Mouse (Mus musculus): ENCODE data around the gene Ptprs. TPM values are rescaled to one million over a fixed set of nuclear protein-coding genes. Genes with fewer than 3 reads are reported as not detected.

The Ptprs gene
- polyA plus RNA-seq (2016; fragmentation: Nextera tagmentation; extraction: Ambion mirVana) = 109 and 172 TPM in 2 replicates

- Histone ChIP-seq H3K4me3 (peak within 1 kb of the TSS; percentile 98), H3K9me3 (peaks cover 6% of the 10 kb centered on the region; the same call in 1 of the 2 replicates), H3K4me1 (replicated peaks) (peaks cover 64% of the 10 kb centered on the region), H3K27me3 (ENCODE audit: insufficient read depth, poor library complexity, severe bottlenecking) (peaks cover 72% of the 10 kb centered on the region), H3K36me3 (no peaks in the 10 kb centered on the region), H3K27ac (peak within 1 kb of the TSS; percentile 98)
- under 1% methylated on average over 27 of the region's 27 CpGs for WGBS
- DNase-seq (ENCODE audit: low spot score) = peak; percentile 97
Measured at GRCm38 (mm10) chr17:56476402-56476752, at the start of gene Ptprs. TSS of gene Ptprs (minus strand) at chr17:56476483.

DNA sequence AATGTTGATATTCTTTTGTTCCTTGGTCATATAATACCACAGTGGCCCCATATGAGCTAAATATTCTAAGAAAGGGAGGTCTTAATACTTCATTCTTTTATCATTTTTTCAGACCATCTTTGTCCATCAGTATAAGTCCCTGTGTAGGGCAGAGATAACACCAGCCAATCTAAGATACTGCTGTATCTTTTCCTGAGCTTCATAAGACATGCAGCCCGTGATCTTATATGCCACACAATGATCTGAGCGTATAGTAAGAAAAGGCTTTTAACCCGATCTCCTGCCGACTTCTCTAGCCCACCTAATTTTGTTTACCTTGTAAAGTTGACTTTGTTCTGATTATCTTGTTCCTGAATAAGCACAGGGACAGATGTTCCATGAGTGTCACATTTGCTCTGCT is 48.7 kb upstream of the Ptprs start:
- WGBS = 85% methylated on average over 4 of the region's 4 CpGs
- DNase-seq (ENCODE audit: low spot score) = no peak
- 0 out of 2 replicates have a peak, but pooled peaks cover 5% of the 10 kb centered on the region for H3K27me3 ChIP-seq (ENCODE audit: insufficient read depth, poor library complexity, severe bottlenecking)
- H3K4me1 ChIP-seq (replicated peaks) = no peaks in the 10 kb centered on the region
- H3K27ac ChIP-seq = no peak overlapping the region
- no peak overlapping the region for H3K4me3 ChIP-seq
- H3K9me3 ChIP-seq = no peaks in the 10 kb centered on the region
- H3K36me3 ChIP-seq = no peaks in the 10 kb centered on the region

GRCm38 (mm10) chr17:56522744-56523143 is 46.5 kb upstream of the Ptprs start:
- Histone ChIP-seq H3K4me1 (replicated peaks) (no peaks in the 10 kb centered on the region), H3K27me3 (ENCODE audit: insufficient read depth, poor library complexity, severe bottlenecking) (0 out of 2 replicates have a peak, but pooled peaks cover 5% of the 10 kb centered on the region), H3K4me3 (no peak overlapping the region), H3K36me3 (no peaks in the 10 kb centered on the region), H3K9me3 (no peaks in the 10 kb centered on the region), H3K27ac (no peak overlapping the region)
- no peak for DNase-seq (ENCODE audit: low spot score)
- WGBS = 63% methylated on average over 1 of the region's 1 CpGs

- Histone ChIP-seq H3K9me3 (peaks cover 5% of the 10 kb centered on the region; the same call in 1 of the 2 replicates), H3K27ac (peak overlapping the region; percentile 60; the same call in 1 of the 2 replicates), H3K4me1 (replicated peaks) (peaks cover 30% of the 10 kb centered on the region), H3K27me3 (ENCODE audit: insufficient read depth, poor library complexity, severe bottlenecking) (peaks cover 54% of the 10 kb centered on the region), H3K4me3 (peak overlapping the region; percentile 3; the same call in 1 of the 2 replicates), H3K36me3 (no peaks in the 10 kb centered on the region)
- DNase-seq (ENCODE audit: low spot score) = peak; percentile 25
- WGBS = 13% methylated on average over 13 of the region's 13 CpGs
Measured at GRCm38 (mm10) chr17:56515690-56516410, 39.6 kb upstream of the Ptprs start.

GRCm38 (mm10) chr17:56514916-56515315 is 38.6 kb upstream of the Ptprs start:
- peak overlapping the region; percentile 3; the same call in 1 of the 2 replicates for H3K4me3 ChIP-seq
- peaks cover 5% of the 10 kb centered on the region; the same call in 1 of the 2 replicates for H3K9me3 ChIP-seq
- H3K27ac ChIP-seq = peak overlapping the region; percentile 60; the same call in 1 of the 2 replicates
- no peaks in the 10 kb centered on the region for H3K36me3 ChIP-seq
- peaks cover 64% of the 10 kb centered on the region for H3K27me3 ChIP-seq (ENCODE audit: insufficient read depth, poor library complexity, severe bottlenecking)
- no peak for DNase-seq (ENCODE audit: low spot score)
- H3K4me1 ChIP-seq (replicated peaks) = peaks cover 39% of the 10 kb centered on the region
- WGBS = 51% methylated on average over 12 of the region's 12 CpGs

DNA sequence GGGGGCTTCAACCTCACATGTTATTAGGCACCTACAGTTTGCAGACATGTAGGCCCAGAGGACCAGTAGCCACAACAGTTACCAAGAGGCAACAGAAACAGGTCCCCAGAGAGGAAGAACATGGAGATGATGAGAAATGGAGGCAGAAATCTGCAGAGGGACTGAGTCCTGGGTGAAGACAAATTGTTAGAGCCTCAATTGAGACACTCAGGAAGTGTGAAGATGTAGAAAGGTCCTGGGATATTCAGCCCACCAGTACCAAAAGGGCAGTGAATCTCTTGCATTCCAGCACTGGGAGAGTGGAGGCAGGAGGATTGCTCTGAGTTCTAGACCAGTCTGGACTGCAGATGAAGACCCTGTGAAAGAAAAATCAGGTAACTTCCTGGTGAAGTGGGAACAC is 38.0 kb upstream of the Ptprs start:
- DNase-seq (ENCODE audit: low spot score) = no peak
- no peak overlapping the region for H3K4me3 ChIP-seq
- no peak overlapping the region for H3K27ac ChIP-seq
- H3K9me3 ChIP-seq = peaks cover 5% of the 10 kb centered on the region; the same call in 1 of the 2 replicates
- H3K36me3 ChIP-seq = no peaks in the 10 kb centered on the region
- H3K27me3 ChIP-seq (ENCODE audit: insufficient read depth, poor library complexity, severe bottlenecking) = peaks cover 70% of the 10 kb centered on the region
- H3K4me1 ChIP-seq (replicated peaks) = peaks cover 45% of the 10 kb centered on the region

GRCm38 (mm10) chr17:56512310-56512709 is 36.0 kb upstream of the Ptprs start, which contains the start of gene Znrf4:
TSS of gene Znrf4 (minus strand) at chr17:56512431.
- Histone ChIP-seq H3K4me3 (peak within 1 kb of the TSS; percentile 34), H3K27ac (peak within 1 kb of the TSS; percentile 62), H3K36me3 (no peaks in the 10 kb centered on the region), H3K4me1 (replicated peaks) (peaks cover 64% of the 10 kb centered on the region), H3K27me3 (ENCODE audit: insufficient read depth, poor library complexity, severe bottlenecking) (peaks cover 82% of the 10 kb centered on the region), H3K9me3 (peaks cover 5% of the 10 kb centered on the region; the same call in 1 of the 2 replicates)
- 65% methylated on average over 22 of the region's 22 CpGs for WGBS
- no peak for DNase-seq (ENCODE audit: low spot score)

GRCm38 (mm10) chr17:56511707-56512090 is 35.4 kb upstream of the Ptprs start:
- peaks cover 5% of the 10 kb centered on the region; the same call in 1 of the 2 replicates for H3K9me3 ChIP-seq
- peaks cover 70% of the 10 kb centered on the region for H3K4me1 ChIP-seq (replicated peaks)
- WGBS = 20% methylated on average over 29 of the region's 29 CpGs
- peak overlapping the region; percentile 62; the same call in 1 of the 2 replicates for H3K27ac ChIP-seq
- no peaks in the 10 kb centered on the region for H3K36me3 ChIP-seq
- no peak for DNase-seq (ENCODE audit: low spot score)
- H3K27me3 ChIP-seq (ENCODE audit: insufficient read depth, poor library complexity, severe bottlenecking) = peaks cover 82% of the 10 kb centered on the region
- H3K4me3 ChIP-seq = peak overlapping the region; percentile 34

DNA sequence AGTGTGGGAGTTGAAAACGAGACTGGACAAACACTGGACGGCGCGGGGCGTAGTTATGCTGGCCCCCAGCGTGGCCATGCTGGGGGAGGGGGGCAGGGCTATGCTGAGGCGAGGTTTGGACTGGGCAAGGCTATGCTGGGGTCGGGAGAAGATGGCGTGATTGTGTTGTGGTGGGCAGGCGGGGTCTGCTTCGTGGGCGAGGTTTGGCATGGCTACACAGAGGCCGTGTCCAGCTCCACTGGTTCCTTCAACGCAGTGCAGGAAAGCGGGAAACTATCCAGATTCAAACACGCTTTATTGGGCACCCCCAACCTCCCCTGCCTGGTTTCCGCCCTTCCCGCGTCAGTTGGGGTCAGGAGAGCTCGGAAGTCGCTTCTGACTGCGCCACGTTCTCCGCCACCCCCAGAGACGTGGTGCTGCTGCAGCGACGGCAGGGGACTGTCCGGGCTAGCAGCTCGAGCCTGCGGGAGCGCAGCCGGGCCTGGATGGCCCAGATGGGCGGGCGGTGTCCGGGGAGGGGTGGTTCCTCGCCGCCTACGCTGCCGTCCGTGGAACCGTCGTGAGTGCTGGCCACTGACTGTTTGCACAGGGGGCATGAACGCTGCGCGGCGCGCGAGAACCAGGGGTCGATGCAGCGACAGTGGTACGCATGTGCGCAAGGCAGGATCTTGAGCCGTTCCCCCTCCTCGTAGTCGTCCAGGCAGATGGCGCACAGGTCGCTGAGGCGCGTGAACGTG is 34.9 kb upstream of the Ptprs start:
- peaks cover 73% of the 10 kb centered on the region for H3K4me1 ChIP-seq (replicated peaks)
- H3K36me3 ChIP-seq = no peaks in the 10 kb centered on the region
- H3K9me3 ChIP-seq = peaks cover 5% of the 10 kb centered on the region; the same call in 1 of the 2 replicates
- peak; percentile 48 for DNase-seq (ENCODE audit: low spot score)
- peaks cover 84% of the 10 kb centered on the region for H3K27me3 ChIP-seq (ENCODE audit: insufficient read depth, poor library complexity, severe bottlenecking)
- peak overlapping the region; percentile 62 for H3K27ac ChIP-seq
- H3K4me3 ChIP-seq = peak overlapping the region; percentile 34
- WGBS = 7% methylated on average over 60 of the region's 60 CpGs

DNA sequence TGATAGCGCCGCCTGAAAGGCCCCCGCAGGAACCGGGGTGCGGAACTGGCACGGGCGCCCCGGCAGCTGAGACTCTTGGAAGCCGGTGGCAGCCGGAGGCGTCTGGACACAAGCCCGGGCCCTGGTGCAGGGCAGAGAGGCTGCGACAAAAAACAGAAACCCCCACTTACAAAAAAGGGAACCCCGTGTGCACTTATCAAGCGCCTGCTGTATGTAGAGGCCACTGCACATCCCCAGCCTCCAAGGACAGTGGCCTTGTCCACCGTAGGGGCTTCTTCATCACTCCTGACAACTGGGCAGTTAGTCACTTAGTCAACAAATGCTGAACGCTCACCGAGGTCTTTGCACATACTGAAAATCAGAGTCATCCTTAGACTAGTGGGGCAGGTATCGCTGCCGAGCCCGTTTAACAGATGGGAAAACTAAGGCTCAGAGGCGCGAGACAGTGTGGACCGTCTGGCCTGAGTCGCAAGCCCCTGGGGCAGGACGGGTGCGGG is 34.2 kb upstream of the Ptprs start:
- Histone ChIP-seq H3K27me3 (ENCODE audit: insufficient read depth, poor library complexity, severe bottlenecking) (peaks cover 83% of the 10 kb centered on the region), H3K9me3 (peaks cover 5% of the 10 kb centered on the region; the same call in 1 of the 2 replicates), H3K27ac (peak overlapping the region; percentile 62; the same call in 1 of the 2 replicates), H3K36me3 (no peaks in the 10 kb centered on the region), H3K4me3 (peak overlapping the region; percentile 34), H3K4me1 (replicated peaks) (peaks cover 70% of the 10 kb centered on the region)
- WGBS = 29% methylated on average over 27 of the region's 27 CpGs
- no peak for DNase-seq (ENCODE audit: low spot score)

DNA sequence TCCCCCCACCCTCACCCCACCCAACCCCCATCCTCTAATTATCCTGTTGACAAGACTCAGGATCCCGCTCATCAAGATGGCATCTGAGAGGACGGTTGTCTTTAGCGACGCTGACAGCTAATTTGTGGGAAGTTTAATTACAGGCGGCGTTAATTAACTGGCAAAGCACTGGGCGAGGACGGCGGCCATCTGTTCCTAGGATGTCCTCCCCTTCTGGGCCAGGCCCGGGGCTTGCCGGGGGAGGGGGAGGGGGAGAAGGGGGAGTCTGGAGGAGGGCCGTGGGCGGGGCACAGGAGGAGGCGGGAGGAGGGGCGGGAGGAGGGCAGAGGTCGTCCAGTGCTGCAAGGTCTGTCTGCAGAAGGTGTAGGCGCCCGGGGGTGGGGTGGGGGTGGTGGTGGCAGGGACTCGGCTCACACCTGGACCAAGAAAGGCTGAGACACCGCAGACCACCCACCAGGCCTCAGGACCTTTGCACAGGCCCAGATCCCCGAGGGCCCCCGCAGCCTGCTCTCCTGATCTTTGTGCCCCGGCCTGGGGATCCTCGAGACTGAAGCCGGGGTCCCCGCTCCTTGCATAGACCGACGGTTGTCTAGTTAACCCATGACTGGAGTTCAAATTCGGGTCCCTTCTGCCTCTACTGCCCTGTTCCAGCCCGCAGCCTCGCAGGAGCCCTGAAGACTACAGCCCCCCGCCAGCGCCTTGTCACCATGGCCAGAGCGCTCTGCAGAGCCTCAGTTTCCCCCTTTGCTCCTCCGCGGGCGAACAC is 33.6 kb upstream of the Ptprs start:
- Histone ChIP-seq H3K4me3 (peak overlapping the region; percentile 34), H3K4me1 (replicated peaks) (peaks cover 64% of the 10 kb centered on the region), H3K27ac (peak overlapping the region; percentile 62; the same call in 1 of the 2 replicates), H3K36me3 (no peaks in the 10 kb centered on the region), H3K27me3 (ENCODE audit: insufficient read depth, poor library complexity, severe bottlenecking) (peaks cover 77% of the 10 kb centered on the region), H3K9me3 (peaks cover 7% of the 10 kb centered on the region; the same call in 1 of the 2 replicates)
- peak; percentile 79 for DNase-seq (ENCODE audit: low spot score)
- 4% methylated on average over 37 of the region's 37 CpGs for WGBS

- H3K27me3 ChIP-seq (ENCODE audit: insufficient read depth, poor library complexity, severe bottlenecking) = peaks cover 69% of the 10 kb centered on the region
- peak overlapping the region; percentile 34 for H3K4me3 ChIP-seq
- H3K9me3 ChIP-seq = peaks cover 14% of the 10 kb centered on the region
- no peaks in the 10 kb centered on the region for H3K36me3 ChIP-seq
- peaks cover 62% of the 10 kb centered on the region for H3K4me1 ChIP-seq (replicated peaks)
- peak; percentile 27 for DNase-seq (ENCODE audit: low spot score)
- WGBS = 37% methylated on average over 10 of the region's 10 CpGs
- H3K27ac ChIP-seq = peak overlapping the region; percentile 62
Measured at GRCm38 (mm10) chr17:56509021-56509640, 32.8 kb upstream of the Ptprs start.

All from hindbrain, embryonic 10.5 days (tissue).